Mouse (Mus musculus): ENCODE results near the gene Dennd4c. TPM values are rescaled to one million over a fixed set of nuclear protein-coding genes. Genes with fewer than 3 reads are reported as not detected.

Gene Dennd4c
- total and polyA plus RNA-seq, 3 experiments = 3.2 to 33.3 (median 30.3) TPM

DNA sequence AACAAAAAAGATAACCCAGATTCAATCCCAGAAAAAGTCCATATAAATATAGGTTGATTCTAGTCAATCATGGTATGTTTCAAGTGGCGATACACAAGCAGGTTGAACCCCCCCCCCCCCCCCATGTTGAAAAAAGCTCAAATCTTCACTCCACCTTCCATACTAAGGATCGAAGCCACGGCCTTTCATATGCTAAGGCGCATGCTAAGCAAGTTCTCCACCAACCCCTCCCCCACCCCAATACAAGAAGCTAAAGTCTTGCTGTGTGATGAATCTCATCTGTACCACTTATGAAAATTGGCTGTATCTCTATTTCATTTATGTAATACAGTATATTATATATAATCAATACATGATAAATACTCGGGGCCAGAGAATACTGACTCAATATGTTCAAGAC, 22.2 kb upstream of the Dennd4c start:
- DNase-seq (ENCODE audit: low spot score) (no peak), ATAC-seq (ENCODE audit: extremely low read depth, insufficient number of reproducible peaks, low FRiP score, poor library complexity, severe bottlenecking) (no peak)
- Histone ChIP-seq H3K9me3 (replicated peaks) (no peaks in the 10 kb centered on the region), H3K27me3 (ENCODE audit: insufficient read depth, low read length) (peaks cover 18% of the 10 kb centered on the region), H3K4me1 (ENCODE audit: insufficient read depth, low read depth, low read length) (peaks cover 11% of the 10 kb centered on the region; the same call in 1 of the 2 replicates), H3K36me3 (replicated peaks) (no peaks in the 10 kb centered on the region), H3K4me3 (ENCODE audit: low read depth, low read length) (no peak overlapping the region)
- TF ChIP-seq POLR2AphosphoS5 (IDR thresholded peaks at IDR 0.05; ENCODE audit: insufficient replicate concordance, low read depth, low read length) (no peak), GATA2 (IDR thresholded peaks at IDR 0.05; ENCODE audit: borderline replicate concordance, low read depth, low read length) (no peak), TAL1 (conservative IDR thresholded peaks at IDR 0.05; ENCODE audit: low read depth, low read length) (no peak), CTCF (IDR thresholded peaks at IDR 0.05; ENCODE audit: low read depth, low read length) (no peak), GATA1 (IDR thresholded peaks at IDR 0.05; ENCODE audit: borderline replicate concordance, low read length) (no peak)

DNA sequence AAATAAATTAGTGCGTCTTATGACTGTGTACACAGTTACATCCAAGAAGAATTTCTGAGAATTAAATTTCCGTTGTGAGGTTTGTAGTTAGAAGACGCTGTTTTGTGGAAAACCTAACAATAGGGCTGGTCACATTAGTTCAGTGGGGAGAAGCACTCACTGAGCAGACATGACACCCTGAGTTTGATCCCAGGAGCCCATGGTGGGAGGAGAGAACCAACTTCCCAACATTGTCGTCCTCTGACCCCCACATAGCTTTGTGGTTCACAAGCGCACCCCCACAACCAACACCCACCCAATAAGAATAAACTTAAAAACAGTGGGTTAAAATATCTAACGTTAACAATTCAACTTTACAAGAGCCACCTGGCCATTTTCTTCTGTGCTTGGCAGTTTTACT, 18.5 kb upstream of the Dennd4c start:
- ATAC-seq (ENCODE audit: extremely low read depth, insufficient number of reproducible peaks, low FRiP score, poor library complexity, severe bottlenecking) = no peak

GRCm38 (mm10) chr4:86734088-86734841, 14.1 kb upstream of the Dennd4c start:
- DNase-seq (ENCODE audit: low spot score) = no peak
- no peak overlapping the region for H3K4me3 ChIP-seq (ENCODE audit: low read depth, low read length)
- no peak; the same call in 1 of the 2 replicates for ATAC-seq (ENCODE audit: extremely low read depth, insufficient number of reproducible peaks, low FRiP score, poor library complexity, severe bottlenecking)
- H3K36me3 ChIP-seq (replicated peaks) = no peaks in the 10 kb centered on the region
- H3K27me3 ChIP-seq (ENCODE audit: insufficient read depth, low read length) = peaks cover 12% of the 10 kb centered on the region
- no peaks in the 10 kb centered on the region for H3K9me3 ChIP-seq (replicated peaks)
- no peaks in the 10 kb centered on the region; the same call in 1 of the 2 replicates for H3K4me1 ChIP-seq (ENCODE audit: insufficient read depth, low read depth, low read length)
- TF ChIP-seq GATA1 (IDR thresholded peaks at IDR 0.05; ENCODE audit: borderline replicate concordance, low read length) = no peak
- TF ChIP-seq POLR2AphosphoS5 (IDR thresholded peaks at IDR 0.05; ENCODE audit: insufficient replicate concordance, low read depth, low read length) = no peak
- no peak for TF ChIP-seq TAL1 (conservative IDR thresholded peaks at IDR 0.05; ENCODE audit: low read depth, low read length)
- TF ChIP-seq CTCF (IDR thresholded peaks at IDR 0.05; ENCODE audit: low read depth, low read length) = no peak
- TF ChIP-seq GATA2 (IDR thresholded peaks at IDR 0.05; ENCODE audit: borderline replicate concordance, low read depth, low read length) = no peak

More for the DNA sequence above, 18.5 kb upstream of the Dennd4c start:
- Histone ChIP-seq H3K9me3 (replicated peaks) (no peaks in the 10 kb centered on the region), H3K4me3 (ENCODE audit: low read depth, low read length) (no peak overlapping the region), H3K4me1 (ENCODE audit: insufficient read depth, low read depth, low read length) (peaks cover 7% of the 10 kb centered on the region; the same call in 1 of the 2 replicates), H3K27me3 (ENCODE audit: insufficient read depth, low read length) (peaks cover 18% of the 10 kb centered on the region), H3K36me3 (replicated peaks) (no peaks in the 10 kb centered on the region)
- DNase-seq (ENCODE audit: low spot score) = no peak
- no peak for TF ChIP-seq GATA1 (IDR thresholded peaks at IDR 0.05; ENCODE audit: borderline replicate concordance, low read length)
- no peak for TF ChIP-seq CTCF (IDR thresholded peaks at IDR 0.05; ENCODE audit: low read depth, low read length)

DNA sequence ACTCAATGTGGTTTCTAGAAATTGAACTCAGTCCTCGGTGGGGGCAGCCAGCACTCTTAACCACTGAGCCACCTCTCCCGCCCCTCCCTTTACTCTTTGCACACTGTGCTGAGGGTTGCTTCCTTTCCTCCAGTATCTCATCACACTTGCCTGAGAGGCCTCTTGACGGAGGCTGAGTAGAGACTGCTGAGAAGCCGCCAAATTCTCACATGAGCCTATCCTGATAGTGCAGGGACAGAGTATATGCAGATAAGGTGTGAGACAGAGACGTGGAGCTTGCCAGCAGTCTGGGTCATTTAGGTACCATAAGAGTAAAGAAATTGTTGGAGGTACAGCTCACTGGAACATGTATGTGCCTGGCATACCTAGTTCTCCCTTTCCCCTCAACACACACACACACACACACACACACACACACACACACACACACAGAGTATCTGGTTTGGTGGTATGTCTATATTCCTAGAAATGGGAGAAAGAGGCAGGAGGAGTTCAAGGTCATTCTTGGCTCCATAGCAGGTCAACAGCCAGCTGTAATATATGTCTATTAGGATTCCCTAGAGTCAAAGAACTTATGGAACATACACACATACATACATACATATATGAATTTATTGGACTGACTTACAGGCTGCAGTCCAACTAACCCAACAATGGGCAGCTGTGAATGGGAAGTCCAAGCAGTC, 8.9 kb upstream of the Dennd4c start:
- no peak overlapping the region for H3K4me3 ChIP-seq (ENCODE audit: low read depth, low read length)
- TF ChIP-seq POLR2AphosphoS5 (IDR thresholded peaks at IDR 0.05; ENCODE audit: insufficient replicate concordance, low read depth, low read length) = no peak
- TF ChIP-seq CTCF (IDR thresholded peaks at IDR 0.05; ENCODE audit: low read depth, low read length) = no peak
- no peak for TF ChIP-seq TAL1 (conservative IDR thresholded peaks at IDR 0.05; ENCODE audit: low read depth, low read length)
- TF ChIP-seq GATA1 (IDR thresholded peaks at IDR 0.05; ENCODE audit: borderline replicate concordance, low read length) = no peak
- TF ChIP-seq GATA2 (IDR thresholded peaks at IDR 0.05; ENCODE audit: borderline replicate concordance, low read depth, low read length) = no peak
- no peaks in the 10 kb centered on the region for H3K36me3 ChIP-seq (replicated peaks)
- H3K27me3 ChIP-seq (ENCODE audit: insufficient read depth, low read length) = peaks cover 33% of the 10 kb centered on the region
- peaks cover 6% of the 10 kb centered on the region for H3K9me3 ChIP-seq (replicated peaks)
- DNase-seq (ENCODE audit: low spot score) = no peak
- H3K4me1 ChIP-seq (ENCODE audit: insufficient read depth, low read depth, low read length) = no peaks in the 10 kb centered on the region; the same call in 1 of the 2 replicates
- ATAC-seq (ENCODE audit: extremely low read depth, insufficient number of reproducible peaks, low FRiP score, poor library complexity, severe bottlenecking) = 0 out of 2 replicates have a peak, but pooled peaks have one; percentile 8

DNA sequence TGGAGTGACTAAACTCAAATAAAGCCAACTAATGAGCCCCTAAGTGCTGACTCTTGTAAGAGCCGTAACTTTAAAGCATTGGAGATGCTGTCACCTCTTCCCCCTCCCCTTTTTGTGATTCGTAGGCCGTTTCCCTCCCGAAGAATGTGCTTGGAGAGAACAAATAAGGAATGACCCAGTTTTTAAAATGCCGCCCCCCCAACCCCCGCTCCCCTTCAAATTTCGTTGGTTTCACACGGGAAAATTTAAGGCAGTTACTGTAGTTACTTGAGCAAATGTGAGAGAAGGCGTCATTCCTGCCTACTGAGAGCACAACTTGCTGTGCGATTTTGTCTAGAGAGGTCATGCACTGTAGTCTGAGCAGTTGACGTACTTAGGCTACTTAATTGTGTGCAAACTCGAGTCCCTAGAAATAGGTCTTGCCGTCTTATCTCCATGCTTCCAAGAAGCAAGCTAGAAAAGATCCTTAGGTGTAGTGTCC, 1.0 kb downstream of the Dennd4c start:
- H3K27me3 ChIP-seq (ENCODE audit: insufficient read depth, low read length) = peaks cover 1% of the 10 kb centered on the region; the same call in 1 of the 2 replicates
- ATAC-seq (ENCODE audit: extremely low read depth, insufficient number of reproducible peaks, low FRiP score, poor library complexity, severe bottlenecking) = no peak
- DNase-seq (ENCODE audit: low spot score) = peak; percentile 16
- peaks cover 7% of the 10 kb centered on the region for H3K36me3 ChIP-seq (replicated peaks)
- H3K9me3 ChIP-seq (replicated peaks) = no peaks in the 10 kb centered on the region
- TF ChIP-seq TAL1 (conservative IDR thresholded peaks at IDR 0.05; ENCODE audit: low read depth, low read length) (no peak), GATA1 (IDR thresholded peaks at IDR 0.05; ENCODE audit: borderline replicate concordance, low read length) (no peak), CTCF (IDR thresholded peaks at IDR 0.05; ENCODE audit: low read depth, low read length) (no peak), GATA2 (IDR thresholded peaks at IDR 0.05; ENCODE audit: borderline replicate concordance, low read depth, low read length) (no peak), POLR2AphosphoS5 (IDR thresholded peaks at IDR 0.05; ENCODE audit: insufficient replicate concordance, low read depth, low read length) (no peak)
- H3K4me1 ChIP-seq (ENCODE audit: insufficient read depth, low read depth, low read length) = peaks cover 35% of the 10 kb centered on the region
- H3K4me3 ChIP-seq (ENCODE audit: low read depth, low read length) = peak overlapping the region; percentile 88

DNA sequence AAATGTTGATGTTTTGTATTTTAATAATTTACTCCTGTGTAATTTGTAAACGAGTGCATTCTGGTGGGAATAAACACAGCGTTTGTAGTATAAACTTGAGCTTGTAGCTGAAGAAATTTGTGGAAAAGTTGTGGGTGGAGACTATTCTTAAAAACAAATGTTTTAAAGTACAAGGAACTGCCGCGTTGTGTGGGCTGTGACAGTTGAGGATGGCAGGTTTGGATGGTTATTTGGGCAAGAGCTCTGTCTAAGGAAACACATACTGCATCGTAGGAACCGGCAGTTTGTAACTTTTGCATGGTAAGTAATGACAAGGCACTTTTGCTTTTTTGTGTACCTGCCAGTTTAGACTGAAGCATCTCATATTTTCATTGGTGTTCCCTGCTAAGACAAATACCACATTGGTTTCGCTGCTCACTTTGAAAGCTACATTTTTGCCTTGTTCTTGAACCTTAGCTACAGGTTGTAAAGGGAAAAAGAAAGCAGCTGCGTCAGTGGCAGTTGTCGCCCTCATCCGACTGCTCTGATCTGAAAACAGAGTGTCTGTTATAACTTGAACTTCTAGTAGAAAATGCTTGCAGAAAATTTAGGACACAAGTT, 2.1 kb downstream of the Dennd4c start:
- peaks cover 7% of the 10 kb centered on the region for H3K36me3 ChIP-seq (replicated peaks)
- ATAC-seq (ENCODE audit: extremely low read depth, insufficient number of reproducible peaks, low FRiP score, poor library complexity, severe bottlenecking) (no peak), DNase-seq (ENCODE audit: low spot score) (no peak)
- H3K9me3 ChIP-seq (replicated peaks) = no peaks in the 10 kb centered on the region
- no peaks in the 10 kb centered on the region for H3K27me3 ChIP-seq (ENCODE audit: insufficient read depth, low read length)
- H3K4me1 ChIP-seq (ENCODE audit: insufficient read depth, low read depth, low read length) = peaks cover 35% of the 10 kb centered on the region
- TF ChIP-seq TAL1 (conservative IDR thresholded peaks at IDR 0.05; ENCODE audit: low read depth, low read length) (no peak), GATA2 (IDR thresholded peaks at IDR 0.05; ENCODE audit: borderline replicate concordance, low read depth, low read length) (no peak), CTCF (IDR thresholded peaks at IDR 0.05; ENCODE audit: low read depth, low read length) (no peak), GATA1 (IDR thresholded peaks at IDR 0.05; ENCODE audit: borderline replicate concordance, low read length) (no peak), POLR2AphosphoS5 (IDR thresholded peaks at IDR 0.05; ENCODE audit: insufficient replicate concordance, low read depth, low read length) (no peak)
- peak overlapping the region; percentile 47; the same call in 1 of the 2 replicates for H3K4me3 ChIP-seq (ENCODE audit: low read depth, low read length)

Data from G1E (cell line).